Mouse (Mus musculus) liver, embryonic 16.5 days (tissue): Measurements from ENCODE around the gene Tprgl. TPM values are rescaled to one million over a fixed set of nuclear protein-coding genes. Genes with fewer than 3 reads are reported as not detected.

Experiments used
- ATAC-seq: fragments of 200-750 bp; cut with Nextera tagmentation; 2 replicates; pipeline ENCODE4 v1.8.0; 2017; ENCODE audit warnings: low read depth, mild to moderate bottlenecking, moderate number of reproducible peaks, moderate library complexity
- H3K27ac ChIP-seq: fragments of 300-500 bp; sonication (generic); 2 replicates; pipeline ENCODE4 v1.5.1; 2014; ENCODE audit warnings: mild to moderate bottlenecking, low read length
- H3K27me3 ChIP-seq: fragments of 300-500 bp; sonication (generic); 2 replicates; pipeline ENCODE4 v1.6.1; 2014; ENCODE audit warnings: low read depth, low read length, mixed read lengths; ENCODE audit not compliant: control insufficient read depth, insufficient read depth
- H3K36me3 ChIP-seq: fragments of 300-500 bp; sonication (generic); 2 replicates; pipeline ENCODE4 v1.6.1; 2014; ENCODE audit warnings: mild to moderate bottlenecking; ENCODE audit not compliant: control insufficient read depth, insufficient read depth
- H3K4me1 ChIP-seq: fragments of 300-500 bp; sonication (generic); 2 replicates; pipeline ENCODE4 v1.6.1; 2014; ENCODE audit warnings: low read depth, low read length, mixed read lengths; ENCODE audit not compliant: control insufficient read depth
- H3K4me2 ChIP-seq: fragments of 300-500 bp; sonication (generic); 2 replicates; pipeline ENCODE4 v1.6.1; 2014; ENCODE audit warnings: low read depth, low read length, mixed read lengths
- H3K4me3 ChIP-seq: fragments of 300-500 bp; sonication (generic); 2 replicates; pipeline ENCODE4 v1.5.1; 2014; ENCODE audit warnings: low read depth, mild to moderate bottlenecking, low read length
- H3K9ac ChIP-seq: fragments of 300-500 bp; sonication (generic); 2 replicates; pipeline ENCODE4 v1.6.1; 2014; ENCODE audit warnings: low read depth, low read length
- H3K9me3 ChIP-seq: fragments of 300-500 bp; sonication (generic); replicated peaks from 2 replicates; pipeline ENCODE4 v1.6.1; 2016; ENCODE audit warnings: low read length; ENCODE audit not compliant: control insufficient read depth
- WGBS: fragments of 180-500 bp; shearing (Covaris S2); extraction: QIAGEN DNeasy Blood & Tissue Kit; methylation state at CpG from one replicate; pipeline ENCODE4 v1.1.7; 2014; ENCODE audit not compliant: insufficient replicate concordance; 5-methylcytosine and 5-hydroxymethylcytosine counted together
- polyA plus RNA-seq: library from polyadenylated mRNA; unstranded; fragments of >200 nt; fragmentation: Nextera tagmentation; extraction: Ambion mirVana; gene quantifications from 2 replicates; pipeline ENCODE4 v1.2.1, GENCODE M21; 2015

Gene Tprgl
- polyA plus RNA-seq, 1 experiment from 2014 or later, result 128 TPM

DNA sequence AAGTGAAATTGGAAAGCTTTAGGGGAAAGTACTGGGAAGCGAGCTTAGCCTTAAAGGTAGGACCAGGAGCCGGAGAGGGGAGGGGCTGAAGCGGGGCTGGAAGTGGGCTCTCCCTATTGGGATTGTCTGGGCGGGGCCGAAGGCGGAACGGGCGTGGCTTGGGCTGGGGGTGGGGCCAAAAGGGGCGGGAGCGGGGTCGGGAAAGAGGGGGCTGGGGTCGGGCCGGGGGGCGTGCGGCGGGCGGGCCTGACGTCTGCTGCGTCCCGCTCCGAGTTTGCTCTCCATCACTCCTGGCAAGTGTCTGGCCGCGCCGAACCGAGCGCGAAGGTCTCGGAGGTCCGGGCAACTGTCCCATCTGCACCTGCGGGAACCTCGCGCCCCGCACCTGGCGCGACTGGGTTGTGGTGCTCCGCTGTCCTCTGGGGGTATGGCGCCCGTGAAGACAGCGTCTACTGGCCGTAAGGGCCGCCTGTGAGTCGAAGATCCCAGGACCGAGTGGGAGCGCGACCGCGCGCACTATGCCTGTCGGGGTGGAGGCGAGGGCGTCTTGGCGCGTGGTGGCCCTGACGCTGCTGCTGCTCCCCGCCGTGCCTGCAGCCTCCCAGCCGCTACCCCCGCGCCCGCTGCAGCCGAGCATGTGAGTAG is 10.2 kb upstream of the Tprgl start, which contains the start of gene Megf6:
Megf6 (plus strand) TSS at position 225 of the 645 bp plus-strand sequence.
- Histone ChIP-seq H3K9ac (no peak within 1 kb of the TSS), H3K4me3 (peak within 1 kb of the TSS; percentile 46), H3K27me3 (peaks cover 56% of the 10 kb centered on the region), H3K4me1 (no peaks in the 10 kb centered on the region), H3K4me2 (peak within 1 kb of the TSS; percentile 53), H3K9me3 (no peaks in the 10 kb centered on the region), H3K27ac (no peak within 1 kb of the TSS), H3K36me3 (no peaks in the 10 kb centered on the region)
- WGBS, result 1% methylated on average over 59 of the region's 61 CpGs
- 0 out of 2 replicates have a peak, but pooled peaks have one; percentile 37 for ATAC-seq

DNA sequence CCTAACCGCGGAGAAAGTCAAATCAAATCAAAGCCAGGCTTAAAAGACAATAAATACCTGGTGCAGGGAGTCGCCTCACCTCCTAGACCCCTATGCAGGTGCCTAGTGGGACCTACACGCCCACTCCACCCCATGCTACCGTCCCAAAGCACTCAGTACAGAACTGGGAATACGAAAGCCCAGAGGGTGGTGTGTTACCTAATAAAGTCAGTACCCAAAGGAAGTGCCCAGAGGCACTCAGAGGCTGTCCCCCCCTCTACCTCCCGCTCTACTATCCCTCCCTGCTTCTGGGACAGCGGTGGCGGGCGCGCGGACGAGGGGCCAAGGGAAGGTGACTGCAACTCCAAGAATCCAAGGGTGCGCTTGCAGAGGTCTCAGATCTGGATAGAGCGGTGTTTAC is 9.6 kb upstream of the Tprgl start:
- 3% methylated on average over 15 of the region's 15 CpGs for WGBS
- Histone ChIP-seq H3K27me3 (peaks cover 56% of the 10 kb centered on the region), H3K4me1 (no peaks in the 10 kb centered on the region), H3K4me3 (peak overlapping the region; percentile 46), H3K36me3 (no peaks in the 10 kb centered on the region), H3K9ac (no peak overlapping the region), H3K4me2 (peak overlapping the region; percentile 53), H3K9me3 (no peaks in the 10 kb centered on the region), H3K27ac (no peak overlapping the region)
- ATAC-seq, result no peak

DNA sequence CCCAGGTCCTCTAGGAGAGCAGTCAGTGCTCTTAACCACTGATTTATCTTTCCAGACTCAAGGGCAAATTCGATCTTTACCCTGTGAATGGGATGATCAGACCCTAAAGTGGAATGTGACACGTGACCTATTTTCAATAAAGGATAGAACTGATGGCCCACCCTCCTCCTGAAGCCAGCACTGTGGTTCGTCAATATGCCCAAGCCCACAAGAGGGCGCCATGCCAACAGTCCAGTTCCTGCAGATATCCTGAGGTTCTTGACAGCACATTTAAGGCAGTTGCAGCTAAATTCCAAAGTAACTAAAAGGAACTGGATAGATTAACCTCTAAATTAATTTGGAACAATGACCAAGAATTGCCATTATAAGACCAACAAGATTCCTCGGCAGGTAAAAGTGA is 6.6 kb upstream of the Tprgl start:
- Histone ChIP-seq H3K9me3 (no peaks in the 10 kb centered on the region), H3K27ac (no peak overlapping the region), H3K4me1 (peaks cover 17% of the 10 kb centered on the region), H3K9ac (no peak overlapping the region), H3K27me3 (peaks cover 40% of the 10 kb centered on the region), H3K36me3 (no peaks in the 10 kb centered on the region), H3K4me3 (no peak overlapping the region), H3K4me2 (no peak overlapping the region)
- 21% methylated on average over 5 of the region's 5 CpGs for WGBS
- no peak for ATAC-seq

DNA sequence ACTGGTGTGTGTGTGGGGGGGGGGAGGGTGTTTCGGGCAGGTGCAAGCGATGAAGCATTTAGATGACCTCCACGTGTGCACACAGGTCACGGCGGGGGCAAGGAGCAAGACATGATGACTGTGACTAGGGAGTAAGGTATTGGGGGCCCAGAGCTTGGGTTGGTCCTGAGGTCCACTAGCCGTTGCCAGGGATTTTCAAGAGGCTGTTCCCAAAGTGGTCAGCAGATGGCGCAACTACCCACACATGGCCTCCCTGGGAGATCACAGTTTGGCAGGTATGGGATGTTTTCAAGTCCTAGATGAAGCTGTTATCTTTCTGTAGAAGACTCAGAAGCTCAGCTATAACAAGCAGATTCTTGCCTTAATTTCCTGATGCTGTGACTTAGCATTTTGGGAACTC is 2.8 kb upstream of the Tprgl start:
- Histone ChIP-seq H3K4me2 (no peak overlapping the region), H3K27ac (no peak overlapping the region; the same call in 1 of the 2 replicates), H3K4me1 (peaks cover 34% of the 10 kb centered on the region), H3K4me3 (no peak overlapping the region), H3K27me3 (peaks cover 3% of the 10 kb centered on the region), H3K9ac (no peak overlapping the region), H3K9me3 (no peaks in the 10 kb centered on the region), H3K36me3 (peaks cover 6% of the 10 kb centered on the region)
- ATAC-seq, result no peak
- 21% methylated on average over 7 of the region's 7 CpGs for WGBS

DNA sequence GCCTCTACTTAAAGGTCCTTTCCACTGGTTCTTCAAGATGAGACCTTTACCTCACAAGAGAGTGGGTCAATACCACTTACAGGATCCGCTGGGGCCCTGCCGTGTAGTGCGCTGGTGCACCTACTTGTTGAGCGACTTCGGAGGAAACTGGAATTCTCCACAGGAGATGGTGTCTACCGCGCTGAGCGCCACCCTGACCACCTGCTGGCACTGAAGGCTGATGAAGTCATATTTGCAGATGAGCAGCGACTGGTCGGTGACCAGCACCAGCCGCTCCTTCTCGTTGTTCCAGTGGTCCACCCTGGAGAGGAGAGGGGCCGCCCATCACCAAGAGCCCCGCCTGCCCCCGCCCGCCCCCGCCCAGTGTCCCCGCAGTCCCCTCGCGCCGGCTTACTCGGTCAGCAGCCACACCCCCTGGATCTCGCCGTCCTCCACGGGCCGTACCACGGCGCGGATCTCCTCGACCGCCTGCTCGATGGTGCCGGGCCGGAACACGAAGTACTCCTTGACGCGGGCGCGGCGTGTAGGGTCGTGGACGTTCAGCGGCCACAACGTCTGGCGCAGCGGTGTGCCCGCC is 417 bp downstream of the Tprgl start:
- Histone ChIP-seq H3K4me1 (peaks cover 34% of the 10 kb centered on the region), H3K36me3 (peaks cover 37% of the 10 kb centered on the region), H3K27me3 (no peaks in the 10 kb centered on the region), H3K9ac (peak overlapping the region; percentile 93), H3K4me2 (peak overlapping the region; percentile 63), H3K27ac (peak overlapping the region; percentile 98), H3K4me3 (peak overlapping the region; percentile 90), H3K9me3 (no peaks in the 10 kb centered on the region)
- 1% methylated on average over 47 of the region's 47 CpGs for WGBS
- peak; percentile 33 for ATAC-seq

DNA sequence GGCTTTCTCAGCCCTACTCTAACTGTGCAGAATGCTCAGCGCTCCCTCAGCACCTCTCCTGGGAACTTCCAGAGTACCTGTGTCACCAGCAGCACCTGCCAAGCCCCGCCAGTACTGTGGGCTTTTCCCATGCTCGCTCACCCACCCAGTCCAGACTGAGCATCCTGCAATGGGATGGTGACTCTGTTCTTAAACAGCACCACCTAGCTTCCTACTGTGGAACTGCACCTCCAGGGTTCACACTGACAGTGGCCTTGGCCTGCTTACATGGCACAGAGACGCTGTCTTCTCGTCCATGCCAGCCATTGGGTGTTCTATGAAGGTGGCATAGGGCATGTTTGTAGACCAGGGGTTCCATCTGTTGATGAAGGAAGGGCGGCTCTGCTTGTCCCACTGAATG is 1.5 kb downstream of the Tprgl start:
- Histone ChIP-seq H3K36me3 (peaks cover 37% of the 10 kb centered on the region), H3K9ac (peak overlapping the region; percentile 93), H3K4me3 (peak overlapping the region; percentile 90), H3K4me1 (peaks cover 34% of the 10 kb centered on the region), H3K27me3 (no peaks in the 10 kb centered on the region), H3K4me2 (peak overlapping the region; percentile 63), H3K9me3 (no peaks in the 10 kb centered on the region), H3K27ac (peak overlapping the region; percentile 98)
- WGBS, result 15% methylated on average over 6 of the region's 6 CpGs
- ATAC-seq, result no peak

DNA sequence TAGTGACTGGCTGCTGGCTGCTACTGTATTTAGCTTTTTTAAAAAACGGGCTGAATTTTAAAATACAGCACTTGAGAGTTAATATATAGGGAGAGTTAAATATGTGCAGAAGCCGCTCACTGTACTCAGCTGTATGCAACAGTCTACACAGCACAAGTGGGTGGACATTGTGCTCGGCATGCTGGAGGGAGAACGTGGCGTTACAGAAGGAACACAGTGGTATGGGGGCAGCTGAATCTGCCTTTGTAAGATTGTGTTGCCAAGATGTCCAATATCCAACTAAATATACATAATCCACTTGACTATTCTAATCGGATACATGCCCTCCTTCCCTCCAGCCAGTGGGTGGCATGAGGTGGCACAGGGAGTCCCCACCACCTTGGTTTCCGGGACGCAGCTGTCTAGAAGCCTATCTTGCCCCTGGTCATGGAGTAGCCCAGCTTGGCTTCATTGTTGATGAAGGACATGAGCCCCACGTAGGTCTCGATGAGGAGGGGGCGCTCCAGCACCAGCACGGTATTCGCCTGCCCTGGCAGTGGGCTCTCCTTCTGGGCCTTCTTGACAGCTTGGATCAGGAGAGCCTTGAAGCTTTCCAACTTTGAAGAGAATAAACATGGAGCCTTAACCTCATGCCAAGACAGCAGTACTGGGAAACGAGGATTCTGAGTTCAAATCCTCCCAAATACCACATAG is 2.4 kb downstream of the Tprgl start:
- H3K27ac ChIP-seq, result no peak overlapping the region
- no peaks in the 10 kb centered on the region for H3K27me3 ChIP-seq
- ATAC-seq, result no peak
- H3K4me3 ChIP-seq, result no peak overlapping the region
- no peak overlapping the region for H3K9ac ChIP-seq
- H3K9me3 ChIP-seq, result no peaks in the 10 kb centered on the region
- H3K4me1 ChIP-seq, result peaks cover 28% of the 10 kb centered on the region
- no peak overlapping the region for H3K4me2 ChIP-seq
- WGBS, result 90% methylated on average over 14 of the region's 14 CpGs
- peaks cover 37% of the 10 kb centered on the region for H3K36me3 ChIP-seq

DNA sequence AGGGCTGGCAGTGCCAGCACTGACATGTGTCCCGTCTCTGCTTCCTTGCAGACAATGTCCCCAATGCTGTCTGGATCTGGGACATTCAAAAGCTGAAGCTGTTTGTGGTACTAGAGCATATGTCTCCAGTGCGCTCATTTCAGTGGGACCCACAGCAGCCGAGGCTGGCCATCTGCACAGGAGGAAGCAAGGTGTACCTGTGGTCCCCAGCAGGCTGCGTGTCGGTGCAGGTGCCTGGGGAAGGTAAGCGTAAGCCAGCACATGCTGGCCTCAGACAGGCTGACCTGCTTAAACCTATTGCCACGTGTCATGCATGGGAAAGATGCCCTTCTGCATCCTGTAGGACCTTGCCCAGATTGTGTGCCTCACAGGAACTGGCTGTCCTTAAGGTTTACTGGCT is 4.4 kb downstream of the Tprgl start:
- Histone ChIP-seq H3K9me3 (no peaks in the 10 kb centered on the region), H3K27ac (no peak overlapping the region), H3K4me2 (no peak overlapping the region), H3K36me3 (peaks cover 44% of the 10 kb centered on the region), H3K4me3 (no peak overlapping the region), H3K4me1 (peaks cover 10% of the 10 kb centered on the region), H3K9ac (no peak overlapping the region), H3K27me3 (no peaks in the 10 kb centered on the region)
- 79% methylated on average over 7 of the region's 7 CpGs for WGBS
- no peak for ATAC-seq

DNA sequence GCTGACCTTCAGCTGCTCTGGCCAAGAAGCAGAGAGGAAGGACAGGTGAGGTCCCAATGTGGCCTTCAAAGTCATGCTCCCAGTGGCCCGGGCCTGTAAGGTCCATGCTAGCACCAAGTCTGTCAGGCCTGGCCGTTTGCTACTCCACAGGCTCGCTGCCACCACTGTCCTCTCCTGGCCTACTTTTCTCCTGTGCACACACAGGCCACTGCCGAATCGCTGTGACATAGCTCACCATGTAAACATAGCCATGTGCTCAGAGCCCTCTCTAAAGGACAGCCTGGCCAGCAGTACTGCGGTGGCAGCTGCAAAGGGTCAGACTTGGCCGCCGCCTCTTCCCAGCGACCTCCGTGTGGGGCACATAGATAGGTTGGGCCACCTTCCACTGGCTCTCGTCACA is 6.4 kb downstream of the Tprgl start:
- Histone ChIP-seq H3K4me2 (no peak overlapping the region), H3K4me1 (peaks cover 6% of the 10 kb centered on the region), H3K9me3 (no peaks in the 10 kb centered on the region), H3K4me3 (no peak overlapping the region), H3K27ac (no peak overlapping the region), H3K9ac (no peak overlapping the region), H3K36me3 (peaks cover 49% of the 10 kb centered on the region), H3K27me3 (no peaks in the 10 kb centered on the region)
- ATAC-seq, result peak; percentile 53
- WGBS, result 71% methylated on average over 11 of the region's 11 CpGs
